Mouse (Mus musculus) WW6 (cell line): ENCODE measurements at regions not wholly inside any gene's neighbourhood (a gene's known extent, or its start where the extent isn't known, plus 50 kb on each side); places are given as distances from the start of the nearest gene placed in this dataset.

Source experiments
- DNase-seq: peaks from one replicate; pipeline ENCODE4 v3.0.0-alpha.2; 2013; ENCODE audit warnings: low read depth, low spot score

GRCm38 (mm10) chr10:91959734-91960492 is 762.3 kb downstream of the Nedd1 start:
- no peak for DNase-seq

- no peak for DNase-seq
Observed at GRCm38 (mm10) chr10:91953078-91953477, 769.1 kb downstream of the Nedd1 start.

GRCm38 (mm10) chr10:91923626-91924025 is 742.5 kb upstream of the Tmpo start:
- no peak for DNase-seq

GRCm38 (mm10) chr10:91889864-91890263 is 708.7 kb upstream of the Tmpo start:
- no peak for DNase-seq

GRCm38 (mm10) chr10:91888537-91888936 is 707.4 kb upstream of the Tmpo start:
- no peak for DNase-seq

- DNase-seq: peak; percentile 22
Observed at GRCm38 (mm10) chr10:91883155-91883554, 702.0 kb upstream of the Tmpo start.

- no peak for DNase-seq
Observed at GRCm38 (mm10) chr10:91882481-91882880, 701.4 kb upstream of the Tmpo start.

GRCm38 (mm10) chr10:91881521-91882228 is 700.6 kb upstream of the Tmpo start:
- no peak for DNase-seq

- DNase-seq: no peak
Observed at GRCm38 (mm10) chr10:91875450-91875849, 694.3 kb upstream of the Tmpo start.

GRCm38 (mm10) chr10:91871244-91871643 is 690.1 kb upstream of the Tmpo start:
- DNase-seq: no peak

- DNase-seq: no peak
Observed at GRCm38 (mm10) chr10:91858711-91859595, 677.8 kb upstream of the Tmpo start.

- no peak for DNase-seq
Observed at GRCm38 (mm10) chr10:91827074-91827473, 646.0 kb upstream of the Tmpo start.

GRCm38 (mm10) chr10:91823499-91823898 is 642.4 kb upstream of the Tmpo start:
- no peak for DNase-seq

- DNase-seq: no peak
Observed at GRCm38 (mm10) chr10:91804870-91805269, 623.8 kb upstream of the Tmpo start.
